Mouse (Mus musculus) lung, adult 2 months (tissue): ENCODE measurements at regions not wholly inside any gene's neighbourhood (a gene's known extent, or its start where the extent isn't known, plus 50 kb on each side); places are given as distances from the start of the nearest gene placed in this dataset.

ENCODE experiments used
- CTCF ChIP-seq: fragments of 200-500 bp; IDR thresholded peaks from 2 replicates; pipeline ENCODE4 v1.5.1; 2011; ENCODE audit warnings: mild to moderate bottlenecking, low read length, control low read depth; ENCODE audit not compliant: insufficient read depth
- POLR2A ChIP-seq: fragments of 200-500 bp; IDR thresholded peaks from 2 replicates; pipeline ENCODE4 v1.6.1; 2011; ENCODE audit warnings: low read depth, mild to moderate bottlenecking, control low read depth, low read length, borderline replicate concordance; ENCODE audit errors: extremely low read depth

DNA sequence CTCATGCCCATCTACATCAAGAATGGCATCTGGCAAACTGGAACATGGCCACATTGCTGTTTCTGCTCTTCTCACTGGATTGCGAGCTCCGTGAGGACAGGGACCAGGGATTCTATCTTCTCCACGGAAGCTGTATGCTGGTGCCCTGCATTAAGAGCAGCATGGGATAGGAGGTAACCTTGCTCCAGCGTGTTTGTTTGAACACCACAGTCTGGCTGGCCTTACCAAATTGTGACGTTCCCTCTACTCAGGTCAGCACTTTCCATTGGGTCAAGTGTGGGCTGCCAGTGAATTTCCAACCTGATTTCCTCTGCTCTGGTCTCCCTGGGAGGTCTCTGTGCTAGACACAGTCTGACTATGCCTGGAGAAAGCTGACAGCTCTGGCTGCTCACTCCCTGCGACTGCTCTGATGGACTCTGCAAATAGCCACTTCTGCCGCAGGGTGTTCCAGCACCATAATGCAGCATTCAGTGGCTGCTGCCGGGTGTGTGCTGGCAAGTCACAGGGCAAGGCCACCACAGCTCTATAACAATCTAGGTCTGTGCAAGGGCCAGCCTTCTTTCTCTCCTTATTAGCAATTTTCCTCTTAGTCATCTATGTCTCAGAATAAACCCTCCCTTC, 175.6 kb downstream of the Opa1 start:
- no peak for TF ChIP-seq CTCF
- TF ChIP-seq POLR2A: no peak
